Mouse (Mus musculus) Patski (cell line): ENCODE measurements around the gene Gm20388. TPM values are rescaled to one million over a fixed set of nuclear protein-coding genes. Genes with fewer than 3 reads are reported as not detected.

ENCODE experiments used
- ATAC-seq: fragments of 100-300 bp; one replicate; pipeline ENCODE4 v1.8.0; 2021
- CTCF ChIA-PET: fragments of 350-600 bp; sonication (Branson Sonifier 250); formaldehyde crosslinking; loops from one replicate; lab custom pipeline; 2022; ENCODE audit warnings: inconsistent platforms; lab: Charles Lee
- POLR2A ChIA-PET: fragments of 350-600 bp; sonication (Branson Sonifier 250); formaldehyde crosslinking; loops from one replicate; lab custom pipeline; 2022; ENCODE audit warnings: antibody characterized with exemption, inconsistent platforms; lab: Charles Lee
- DNase-seq: peaks from one replicate; pipeline ENCODE4 v3.0.0-alpha.2; 2011; ENCODE audit warnings: low read depth, low spot score
- H3K27me3 ChIP-seq: fragments of 371-371 bp; one replicate; pipeline ENCODE4 v1.5.1; 2021
- CTCF ChIP-seq: fragments of 100-300 bp; IDR thresholded peaks from one replicate; pipeline ENCODE4 v1.5.1; 2021
- in situ Hi-C: fragments of 300-500 bp; cut with MboI; formaldehyde crosslinking; loops from 3 replicates; pipeline ENCODE4 v1.11.1; 2018; ENCODE audit warnings: low pct_unique_long_range_greater_than_20kb, mixed read lengths
- polyA plus RNA-seq: library from polyadenylated mRNA; unstranded; gene quantifications from one replicate; pipeline ENCODE4 v1.2.3, GENCODE M21; 2021

Gm20388 gene
- polyA plus RNA-seq, 1 experiment from 2014 or later, result 86.7 TPM

DNA sequence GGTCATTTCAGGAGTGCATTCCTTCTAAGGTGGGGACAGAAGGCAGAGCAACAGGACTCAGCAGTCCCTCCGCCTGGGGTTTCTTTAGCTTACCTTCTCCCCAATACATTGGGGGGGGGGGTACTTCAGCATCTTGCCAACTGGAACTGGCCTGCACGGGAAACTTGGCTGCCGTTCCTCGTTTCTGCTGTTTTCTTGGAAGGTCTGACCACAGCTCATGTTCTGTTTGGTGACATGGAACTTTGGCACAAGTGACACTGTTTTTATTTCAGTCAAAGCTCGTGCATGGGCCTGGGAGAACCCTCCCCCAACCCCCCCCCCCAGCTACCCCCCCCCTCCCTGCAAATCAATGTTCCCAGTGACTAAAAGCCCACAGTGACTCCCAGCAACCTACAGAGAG lies 3837.1 kb downstream of the Gm20388 start:
- no peak for ATAC-seq
- in situ Hi-C loops, result no loop called here
- DNase-seq, result no peak
- no peaks in the 10 kb centered on the region for H3K27me3 ChIP-seq
- POLR2A ChIA-PET, result interaction anchor here (0.7 to 1.1 kb wide), 2 partner anchors 94 to 479 kb away, joined by 4 read pairs; partner anchors contain the start of gene Rhou
- CTCF ChIA-PET, result interaction anchor here (0.9 to 1.5 kb wide), 3 partner anchors 8 to 30 kb away, joined by 3 to 4 read pairs (median 3); no protein-coding TSS in a partner anchor
- no peak for TF ChIP-seq CTCF

DNA sequence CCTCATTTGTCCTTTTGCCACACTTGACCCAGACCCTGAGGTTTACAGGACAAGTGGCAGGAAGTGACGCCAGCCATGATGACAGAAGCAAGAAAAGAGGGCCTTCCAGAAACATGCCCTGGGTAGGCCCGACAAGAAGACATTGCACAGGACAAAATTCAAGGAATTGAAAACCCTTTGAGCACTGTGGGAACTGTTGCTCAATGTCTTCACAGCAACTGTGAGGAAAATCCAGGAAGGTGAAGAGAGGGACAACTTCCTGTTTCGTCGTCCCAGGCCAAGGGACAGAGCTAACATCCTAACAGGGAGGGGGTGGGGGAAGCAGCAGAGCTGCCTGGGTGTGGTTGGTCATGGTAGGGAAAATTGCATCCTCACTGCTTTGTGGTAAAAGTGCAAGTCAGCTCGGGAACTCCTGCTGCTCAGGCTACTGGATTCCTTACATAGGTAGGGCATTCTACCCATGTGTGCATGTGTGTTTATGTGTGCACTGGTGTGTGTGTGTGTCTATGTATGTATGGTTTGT lies 3839.6 kb downstream of the Gm20388 start:
- H3K27me3 ChIP-seq, result no peaks in the 10 kb centered on the region
- DNase-seq (no peak), ATAC-seq (no peak)
- in situ Hi-C loops, result no loop called here
- no peak for TF ChIP-seq CTCF
- POLR2A ChIA-PET, result no interaction called here
- CTCF ChIA-PET, result no interaction called here

GRCm38 (mm10) chr8:123752773-123753468 lies 3842.3 kb downstream of the Gm20388 start:
- ATAC-seq, result peak; percentile 37
- ChIA-PET POLR2A (interaction anchor here (0.5 to 0.7 kb wide), 2 partner anchors 18 to 1060 kb away, joined by 3 to 4 read pairs; no protein-coding TSS in a partner anchor), CTCF (interaction anchor here (1.0 to 1.8 kb wide), 3 partner anchors 15 to 22 kb away, joined by 3 to 7 read pairs (median 3); no protein-coding TSS in a partner anchor)
- no peak for DNase-seq
- no peak for TF ChIP-seq CTCF
- no peaks in the 10 kb centered on the region for H3K27me3 ChIP-seq
- in situ Hi-C loops, result no loop called here

DNA sequence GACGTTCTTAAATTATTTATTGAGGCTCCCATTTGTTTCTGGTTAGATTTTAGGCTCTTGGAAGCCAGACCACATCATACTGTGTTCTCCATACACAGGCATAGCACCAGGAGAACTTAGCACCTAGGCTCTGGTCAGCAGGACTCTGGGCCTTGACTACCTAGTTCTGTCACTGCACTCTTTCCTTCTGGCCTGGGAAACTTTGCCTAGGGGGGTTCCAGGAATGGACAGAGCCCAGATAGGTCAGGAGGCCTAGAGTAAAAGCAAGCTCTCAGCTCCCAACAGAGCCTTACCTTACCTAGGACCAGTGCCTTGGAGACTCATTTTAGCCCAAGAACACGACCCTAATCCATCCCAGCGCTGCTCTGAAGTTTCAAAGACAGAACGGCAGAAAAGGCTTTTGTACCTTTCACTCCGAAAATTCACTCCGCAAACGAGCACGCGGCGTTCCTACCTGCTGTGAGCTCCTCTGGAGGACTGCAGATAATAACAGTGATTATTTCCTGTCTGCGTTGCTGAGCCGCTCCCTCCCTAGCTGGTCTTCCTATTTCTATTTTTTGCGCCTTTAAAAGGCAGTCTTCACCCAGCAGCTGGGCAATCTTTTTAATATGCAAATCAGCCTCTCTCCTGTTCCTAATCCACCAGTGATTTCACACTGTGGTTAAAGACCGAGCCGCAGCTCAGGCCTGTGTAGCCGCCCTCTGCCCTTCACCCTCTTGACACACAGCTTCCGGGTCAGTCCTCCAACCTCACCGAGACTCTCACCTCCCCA lies 3843.1 kb downstream of the Gm20388 start:
- no peak for ATAC-seq
- ChIA-PET CTCF (interaction anchor here (1.2 to 1.8 kb wide), 2 partner anchors 14 to 15 kb away, joined by 3 to 7 read pairs; no protein-coding TSS in a partner anchor), POLR2A (no interaction called here)
- in situ Hi-C loops, result no loop called here
- no peak for DNase-seq
- TF ChIP-seq CTCF, result no peak
- H3K27me3 ChIP-seq, result no peaks in the 10 kb centered on the region

DNA sequence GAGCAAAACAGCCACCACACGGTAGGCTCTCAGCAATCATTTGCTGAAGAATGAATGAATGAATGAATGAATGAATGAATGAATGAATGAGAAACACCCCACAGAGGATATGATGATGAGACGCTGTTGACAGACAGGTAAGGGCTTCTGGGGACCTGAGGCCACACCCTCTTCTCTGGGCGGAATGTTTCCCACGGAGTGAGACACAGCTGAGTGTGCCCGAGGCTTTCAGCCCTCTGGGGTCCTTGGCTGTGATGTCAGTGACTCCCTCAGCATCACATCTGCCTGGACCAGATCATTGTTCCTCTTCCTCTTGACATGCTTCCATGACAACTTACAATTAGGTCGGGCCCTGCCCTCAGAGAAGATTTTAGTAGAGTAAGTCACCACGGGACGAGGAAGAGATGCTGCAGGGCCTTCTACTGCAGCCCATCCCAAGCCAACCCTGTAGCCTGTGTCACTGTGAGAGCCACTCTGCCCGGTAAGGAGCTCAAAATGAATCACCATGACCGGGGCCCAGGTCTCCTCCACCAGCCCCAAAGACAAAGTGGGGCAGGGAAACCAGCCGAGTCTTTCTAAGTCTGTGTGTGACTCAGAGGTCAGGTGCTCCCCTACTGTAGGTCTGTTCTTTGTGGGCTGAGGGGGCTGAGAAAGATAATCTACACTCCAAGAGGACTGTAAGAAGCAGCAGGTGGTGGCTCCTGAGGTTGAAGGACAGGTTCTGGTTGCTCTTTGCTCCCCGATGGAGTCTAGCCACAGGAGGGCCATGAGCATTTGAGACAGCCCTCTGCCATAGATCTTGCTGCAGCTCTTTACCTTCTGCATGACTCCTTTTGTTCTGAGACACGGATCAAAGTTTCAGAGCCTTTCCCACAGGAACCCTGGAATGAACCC lies 3844.1 kb downstream of the Gm20388 start:
- no peaks in the 10 kb centered on the region for H3K27me3 ChIP-seq
- in situ Hi-C loops, result no loop called here
- DNase-seq (no peak), ATAC-seq (peak; percentile 52)
- ChIA-PET CTCF (interaction anchor here (1.0 to 1.8 kb wide), 7 partner anchors 11 to 100 kb away, joined by 3 to 7 read pairs (median 3); no protein-coding TSS in a partner anchor), POLR2A (no interaction called here)
- no peak for TF ChIP-seq CTCF

- in situ Hi-C loops, result no loop called here
Measured at GRCm38 (mm10) chr8:123756901-123757300, 3846.3 kb downstream of the Gm20388 start.

GRCm38 (mm10) chr8:123758935-123759334 lies 3848.3 kb downstream of the Gm20388 start:
- H3K27me3 ChIP-seq, result no peaks in the 10 kb centered on the region
- DNase-seq (no peak), ATAC-seq (no peak)
- TF ChIP-seq CTCF, result no peak
- CTCF ChIA-PET, result interaction anchor here (1.0 to 1.2 kb wide), 2 partner anchors 10 to 30 kb away, joined by 3 read pairs; no protein-coding TSS in a partner anchor
- POLR2A ChIA-PET, result no interaction called here
- in situ Hi-C loops, result no loop called here

More at GRCm38 (mm10) chr8:123756901-123757300, 3846.3 kb downstream of the Gm20388 start:
- CTCF ChIA-PET, result no interaction called here
- TF ChIP-seq CTCF, result no peak
- H3K27me3 ChIP-seq, result no peaks in the 10 kb centered on the region
- POLR2A ChIA-PET, result interaction anchor here (0.7 kb wide), 3 partner anchors 30 to 711 kb away, joined by 3 to 6 read pairs (median 4); no protein-coding TSS in a partner anchor
- DNase-seq (no peak), ATAC-seq (no peak)

- ChIA-PET CTCF (interaction anchor here (1.0 to 1.2 kb wide), 3 partner anchors 9 to 31 kb away, joined by 3 read pairs; no protein-coding TSS in a partner anchor), POLR2A (no interaction called here)
- no peaks in the 10 kb centered on the region for H3K27me3 ChIP-seq
- ATAC-seq (no peak), DNase-seq (no peak)
- in situ Hi-C loops, result no loop called here
- no peak for TF ChIP-seq CTCF
Measured at GRCm38 (mm10) chr8:123759933-123760332, 3849.3 kb downstream of the Gm20388 start.

GRCm38 (mm10) chr8:123760579-123760978 lies 3849.9 kb downstream of the Gm20388 start:
- CTCF ChIA-PET, result interaction anchor here (1.2 to 3.4 kb wide), 4 partner anchors 25 to 107 kb away, joined by 3 to 15 read pairs (median 8); partner anchors contain the start of gene Rhou
- in situ Hi-C loops, result no loop called here
- no peaks in the 10 kb centered on the region for H3K27me3 ChIP-seq
- TF ChIP-seq CTCF, result no peak
- no peak for ATAC-seq
- POLR2A ChIA-PET, result interaction anchor here (0.8 kb wide), 1 partner anchor 30 kb away, joined by 3 read pairs; no protein-coding TSS in a partner anchor
- DNase-seq, result no peak
